In genomic region chr7:19267051-19267450, GRCm38 (mm10) we compare ENCODE assay signal across 9 mouse cellular contexts. TPM values are rescaled to one million over a fixed set of nuclear protein-coding genes. Genes with fewer than 3 reads are reported as not detected.
DNase-seq lines count a peak whose midpoint lies in the region; ATAC-seq and TF ChIP-seq lines count a peak whose summit lies in the region.
"Had no signal": no experiment of that assay in that cellular context is flagged by ENCODE, and none has a peak within 500 bp of the region (broad histone marks: within the 10 kb centered on the region; RNA-seq: fewer than 3 reads in every experiment).

No protein-coding gene starts in this region.

- H3K9ac ChIP-seq in hindbrain, embryonic 12.5 days, result 0 out of 2 replicates have a peak overlapping the region, but pooled peaks have one; percentile 2
- H3K9ac ChIP-seq in hindbrain, embryonic 13.5 days, result no peak overlapping the region
- H3K9ac ChIP-seq in liver, embryonic 13.5 days, result peak overlapping the region; percentile 72
- no peak overlapping the region for H3K9ac ChIP-seq in forebrain, embryonic 13.5 days

- TF ChIP-seq POLR2A in myocyte (IDR thresholded peaks at IDR 0.05; ENCODE audit: insufficient read length, low read depth), result no peak

- DNase-seq in NIH3T3 (ENCODE audit: low read depth), result peak; percentile 57
- no peak for DNase-seq in liver, embryonic 13.5 days
- no peak for DNase-seq in frontal cortex, adult 2 months (ENCODE audit: extremely low spot score in 1 of 2, low spot score in 1 of 2)

- H3K4me2 ChIP-seq in hindbrain, embryonic 12.5 days (replicated peaks), result no peak overlapping the region
- H3K4me2 ChIP-seq in hindbrain, embryonic 13.5 days, result no peak overlapping the region
- H3K4me2 ChIP-seq in liver, embryonic 13.5 days, result peak overlapping the region; percentile 100
- H3K4me2 ChIP-seq in myocyte (ENCODE audit: low read depth), result peak overlapping the region; percentile 89
- H3K4me2 ChIP-seq in forebrain, embryonic 13.5 days, result no peak overlapping the region

- peak overlapping the region; percentile 31 for H3ac ChIP-seq in myocyte (ENCODE audit: control insufficient read depth, insufficient read length)

- WGBS in hindbrain, embryonic 12.5 days, result 78% methylated on average over 10 of the region's 10 CpGs
- WGBS in hindbrain, embryonic 13.5 days, result 78% methylated on average over 10 of the region's 10 CpGs
- 44% methylated on average over 10 of the region's 10 CpGs for WGBS in liver, embryonic 13.5 days (ENCODE audit: insufficient replicate concordance)
- 78% methylated on average over 10 of the region's 10 CpGs for WGBS in forebrain, embryonic 13.5 days

- no peak overlapping the region for H3K27ac ChIP-seq in hindbrain, embryonic 12.5 days
- H3K27ac ChIP-seq in hindbrain, embryonic 13.5 days, result no peak overlapping the region
- peak overlapping the region; percentile 91 for H3K27ac ChIP-seq in liver, embryonic 13.5 days
- no peak overlapping the region for H3K27ac ChIP-seq in forebrain, embryonic 13.5 days
- H3K27ac ChIP-seq: layer of hippocampus, adult 2 months had no signal

- H3K9me3 ChIP-seq in hindbrain, embryonic 12.5 days (replicated peaks), result no peaks in the 10 kb centered on the region
- H3K9me3 ChIP-seq in hindbrain, embryonic 13.5 days, result no peaks in the 10 kb centered on the region
- H3K9me3 ChIP-seq in liver, embryonic 13.5 days (replicated peaks), result no peaks in the 10 kb centered on the region
- H3K9me3 ChIP-seq in forebrain, embryonic 13.5 days (replicated peaks), result no peaks in the 10 kb centered on the region

- H3K4me3 ChIP-seq in hindbrain, embryonic 12.5 days, result no peak overlapping the region
- no peak overlapping the region for H3K4me3 ChIP-seq in hindbrain, embryonic 13.5 days
- H3K4me3 ChIP-seq in liver, embryonic 13.5 days (replicated peaks), result no peak overlapping the region
- no peak overlapping the region for H3K4me3 ChIP-seq in myocyte
- no peak overlapping the region for H3K4me3 ChIP-seq in forebrain, embryonic 13.5 days
- H3K4me3 ChIP-seq: layer of hippocampus, adult 2 months had no signal

- peaks cover 32% of the 10 kb centered on the region for H3K36me3 ChIP-seq in hindbrain, embryonic 12.5 days
- peaks cover 28% of the 10 kb centered on the region for H3K36me3 ChIP-seq in hindbrain, embryonic 13.5 days
- H3K36me3 ChIP-seq in liver, embryonic 13.5 days, result peaks cover 36% of the 10 kb centered on the region
- peaks cover 18% of the 10 kb centered on the region for H3K36me3 ChIP-seq in myocyte (ENCODE audit: control insufficient read depth, insufficient read depth)
- H3K36me3 ChIP-seq in forebrain, embryonic 13.5 days (ENCODE audit: poor library complexity, severe bottlenecking), result peaks cover 31% of the 10 kb centered on the region

- peaks cover 34% of the 10 kb centered on the region for H3K4me1 ChIP-seq in hindbrain, embryonic 12.5 days
- peaks cover 39% of the 10 kb centered on the region for H3K4me1 ChIP-seq in hindbrain, embryonic 13.5 days (replicated peaks)
- peaks cover 79% of the 10 kb centered on the region for H3K4me1 ChIP-seq in liver, embryonic 13.5 days (replicated peaks)
- peaks cover 23% of the 10 kb centered on the region for H3K4me1 ChIP-seq in forebrain, embryonic 13.5 days

- no peak for ATAC-seq in hindbrain, embryonic 12.5 days (ENCODE audit: low FRiP score)
- ATAC-seq in hindbrain, embryonic 13.5 days (ENCODE audit: low FRiP score), result no peak
- no peak for ATAC-seq in liver, embryonic 13.5 days (ENCODE audit: low read depth)
- ATAC-seq in inflammation-experienced regulatory T-cells, adult 6 months, result no peak
- no peak for ATAC-seq in forebrain, embryonic 13.5 days

- no peaks in the 10 kb centered on the region for H3K27me3 ChIP-seq in hindbrain, embryonic 12.5 days
- H3K27me3 ChIP-seq in hindbrain, embryonic 13.5 days, result no peaks in the 10 kb centered on the region
- H3K27me3 ChIP-seq in liver, embryonic 13.5 days, result no peaks in the 10 kb centered on the region
- H3K27me3 ChIP-seq in myocyte (ENCODE audit: control insufficient read depth, insufficient read depth, insufficient read length), result no peaks in the 10 kb centered on the region
- H3K27me3 ChIP-seq in forebrain, embryonic 13.5 days, result no peaks in the 10 kb centered on the region

- H3K79me2 ChIP-seq in myocyte (ENCODE audit: control insufficient read depth, insufficient read depth), result peaks cover 64% of the 10 kb centered on the region

TF ChIP-seq in myocyte, 11 proteins besides CTCF, POLR2A, EP300 and RAD21:
- TF ChIP-seq POLR2AphosphoS2 (IDR thresholded peaks at IDR 0.05; ENCODE audit: insufficient read length, low read depth), result peak; percentile 37
- no peak for TF ChIP-seq E2F4 (IDR thresholded peaks at IDR 0.05; ENCODE audit: insufficient read depth)
- TF ChIP-seq CEBPB (IDR thresholded peaks at IDR 0.05; ENCODE audit: insufficient read depth, poor library complexity, severe bottlenecking), result no peak

RNA-seq across cellular contexts. Expression of gene Vasp, which starts 4.6 kb away (rescaled TPM):
- 52.7 and 60.3 TPM in 2 replicates for polyA plus RNA-seq in hindbrain, embryonic 12.5 days (2016; fragmentation: Nextera tagmentation; extraction: Ambion mirVana)
- polyA plus RNA-seq in hindbrain, embryonic 13.5 days (2015; fragmentation: Nextera tagmentation; extraction: Ambion mirVana), result 38.5 and 39.7 TPM in 2 replicates
- 45.6 and 46.7 TPM in 2 replicates for polyA plus RNA-seq in liver, embryonic 13.5 days (2015; fragmentation: Nextera tagmentation; extraction: Ambion mirVana)
- 189 TPM for polyA plus RNA-seq in myocyte (2012; fragmentation: generic; extraction: Trizol)
- polyA plus RNA-seq in inflammation-experienced regulatory T-cells, adult 6 months (2017; shearing (Covaris generic)), result 100 to 1,000 TPM in 1 of 3 experiments, 10 to 100 TPM in 2; 74.0 to 103 (median 94.6) TPM
- 31.0 and 32.7 TPM in 2 replicates for polyA plus RNA-seq in forebrain, embryonic 13.5 days (2015; fragmentation: Nextera tagmentation; extraction: Ambion mirVana)
- 22.2 and 24.9 TPM in 2 replicates for polyA plus RNA-seq in frontal cortex, adult 2 months (2012; rRNA removed)

RNA-seq across cellular contexts. Expression of gene Ppm1n, which starts 12.8 kb away (rescaled TPM):
- 0.17 TPM in 1 of 2 replicates, not detected in the other for polyA plus RNA-seq in hindbrain, embryonic 12.5 days (2016; fragmentation: Nextera tagmentation; extraction: Ambion mirVana)
- polyA plus RNA-seq in hindbrain, embryonic 13.5 days (2015; fragmentation: Nextera tagmentation; extraction: Ambion mirVana), result 0.49 and 0.69 TPM in 2 replicates
- polyA plus RNA-seq in liver, embryonic 13.5 days (2015; fragmentation: Nextera tagmentation; extraction: Ambion mirVana), result not detected in 2 replicates
- 0.42 TPM for polyA plus RNA-seq in myocyte (2012; fragmentation: generic; extraction: Trizol)
- 1 to 10 TPM in 2 of 3 experiments, under 1 TPM in 1; 0.74 to 3.1 (median 2.1) TPM for polyA plus RNA-seq in inflammation-experienced regulatory T-cells, adult 6 months (2017; shearing (Covaris generic))
- 0.18 and 0.80 TPM in 2 replicates for polyA plus RNA-seq in forebrain, embryonic 13.5 days (2015; fragmentation: Nextera tagmentation; extraction: Ambion mirVana)
- polyA plus RNA-seq in frontal cortex, adult 2 months (2012; rRNA removed), result 0.48 and 0.62 TPM in 2 replicates

RNA-seq across cellular contexts. Expression of gene Rtn2, which starts 15.4 kb away (rescaled TPM):
- polyA plus RNA-seq in hindbrain, embryonic 12.5 days (2016; fragmentation: Nextera tagmentation; extraction: Ambion mirVana), result 67.8 and 68.0 TPM in 2 replicates
- 101 and 104 TPM in 2 replicates for polyA plus RNA-seq in hindbrain, embryonic 13.5 days (2015; fragmentation: Nextera tagmentation; extraction: Ambion mirVana)
- 4.0 and 4.1 TPM in 2 replicates for polyA plus RNA-seq in liver, embryonic 13.5 days (2015; fragmentation: Nextera tagmentation; extraction: Ambion mirVana)
- polyA plus RNA-seq in myocyte (2012; fragmentation: generic; extraction: Trizol), result 340 TPM
- not detected for polyA plus RNA-seq in inflammation-experienced regulatory T-cells, adult 6 months (2017; shearing (Covaris generic))
- polyA plus RNA-seq in forebrain, embryonic 13.5 days (2015; fragmentation: Nextera tagmentation; extraction: Ambion mirVana), result 87.9 and 92.4 TPM in 2 replicates
- polyA plus RNA-seq in frontal cortex, adult 2 months (2012; rRNA removed), result 128 and 135 TPM in 2 replicates

RNA-seq across cellular contexts. Expression of gene Opa3, which starts 38.9 kb away (rescaled TPM):
- polyA plus RNA-seq in hindbrain, embryonic 12.5 days (2016; fragmentation: Nextera tagmentation; extraction: Ambion mirVana), result 41.1 and 41.7 TPM in 2 replicates
- 36.9 and 37.1 TPM in 2 replicates for polyA plus RNA-seq in hindbrain, embryonic 13.5 days (2015; fragmentation: Nextera tagmentation; extraction: Ambion mirVana)
- 17.3 and 18.8 TPM in 2 replicates for polyA plus RNA-seq in liver, embryonic 13.5 days (2015; fragmentation: Nextera tagmentation; extraction: Ambion mirVana)
- polyA plus RNA-seq in myocyte (2012; fragmentation: generic; extraction: Trizol), result 29.8 TPM
- 10 to 100 TPM; 14.3 to 20.8 (median 16.6) TPM for polyA plus RNA-seq in inflammation-experienced regulatory T-cells, adult 6 months (2017; shearing (Covaris generic))
- 42.1 and 47.5 TPM in 2 replicates for polyA plus RNA-seq in forebrain, embryonic 13.5 days (2015; fragmentation: Nextera tagmentation; extraction: Ambion mirVana)
- 40.9 and 41.0 TPM in 2 replicates for polyA plus RNA-seq in frontal cortex, adult 2 months (2012; rRNA removed)

RNA-seq across cellular contexts. Expression of gene Fosb, which starts 42.8 kb away (rescaled TPM):
- 0.10 TPM in 1 of 2 replicates, not detected in the other for polyA plus RNA-seq in hindbrain, embryonic 12.5 days (2016; fragmentation: Nextera tagmentation; extraction: Ambion mirVana)
- 0.06 and 0.08 TPM in 2 replicates for polyA plus RNA-seq in hindbrain, embryonic 13.5 days (2015; fragmentation: Nextera tagmentation; extraction: Ambion mirVana)
- polyA plus RNA-seq in liver, embryonic 13.5 days (2015; fragmentation: Nextera tagmentation; extraction: Ambion mirVana), result 0.03 TPM in 1 of 2 replicates, not detected in the other
- 0.82 TPM for polyA plus RNA-seq in myocyte (2012; fragmentation: generic; extraction: Trizol)
- 1 to 10 TPM in 2 of 3 experiments, under 1 TPM in 1; 0.98 to 8.0 (median 2.0) TPM for polyA plus RNA-seq in inflammation-experienced regulatory T-cells, adult 6 months (2017; shearing (Covaris generic))
- 0.06 TPM in 1 of 2 replicates, not detected in the other for polyA plus RNA-seq in forebrain, embryonic 13.5 days (2015; fragmentation: Nextera tagmentation; extraction: Ambion mirVana)
- 6.3 and 22.4 TPM in 2 replicates for polyA plus RNA-seq in frontal cortex, adult 2 months (2012; rRNA removed)

Comparison
In these comparisons a context has a peak if more than half of its experiments do, and no peak if none do; other contexts are left out.
1. H3K9ac ChIP-seq: peak in hindbrain, embryonic 12.5 days (single experiment) and liver, embryonic 13.5 days (single experiment); none in hindbrain, embryonic 13.5 days (single experiment) and forebrain, embryonic 13.5 days (single experiment).
2. H3K4me2 ChIP-seq: peak in liver, embryonic 13.5 days (single experiment) and myocyte (single experiment); none in hindbrain, embryonic 12.5 days (single experiment), hindbrain, embryonic 13.5 days (single experiment) and forebrain, embryonic 13.5 days (single experiment).
3. RNA of gene Rtn2, which starts 15.4 kb away (polyA plus RNA-seq): 340 TPM in myocyte (single experiment), 128 to 135 TPM in frontal cortex, adult 2 months, 101 to 104 TPM in hindbrain, embryonic 13.5 days, 87.9 to 92.4 TPM in forebrain, embryonic 13.5 days and 67.8 to 68.0 TPM in hindbrain, embryonic 12.5 days; 4.0 to 4.1 TPM in liver, embryonic 13.5 days and not detected in inflammation-experienced regulatory T-cells, adult 6 months; every median in the first group is over 10 times any median in the second.